Mouse (Mus musculus): ENCODE measurements around the gene 6430571L13Rik. TPM values are rescaled to one million over a fixed set of nuclear protein-coding genes. Genes with fewer than 3 reads are reported as not detected.
"Not testable (repeated sequence)": the region's sequence is repeated elsewhere in the genome, so short reads cannot be mapped to it uniquely, and the experiment has no call there.

6430571L13Rik gene
- total RNA-seq (2021), result 1 to 10 TPM in 1 of 2 experiments, under 1 TPM in 1; 0.69 to 1.9 TPM
- polyA plus RNA-seq (2012; rRNA removed), result 1.3 and 1.4 TPM in 2 replicates
- long read RNA-seq, partial matches to known transcripts, result 0 of 1 reads
- long read RNA-seq, other reads (novel, unspliced or antisense), result 0 of 1 reads

DNA sequence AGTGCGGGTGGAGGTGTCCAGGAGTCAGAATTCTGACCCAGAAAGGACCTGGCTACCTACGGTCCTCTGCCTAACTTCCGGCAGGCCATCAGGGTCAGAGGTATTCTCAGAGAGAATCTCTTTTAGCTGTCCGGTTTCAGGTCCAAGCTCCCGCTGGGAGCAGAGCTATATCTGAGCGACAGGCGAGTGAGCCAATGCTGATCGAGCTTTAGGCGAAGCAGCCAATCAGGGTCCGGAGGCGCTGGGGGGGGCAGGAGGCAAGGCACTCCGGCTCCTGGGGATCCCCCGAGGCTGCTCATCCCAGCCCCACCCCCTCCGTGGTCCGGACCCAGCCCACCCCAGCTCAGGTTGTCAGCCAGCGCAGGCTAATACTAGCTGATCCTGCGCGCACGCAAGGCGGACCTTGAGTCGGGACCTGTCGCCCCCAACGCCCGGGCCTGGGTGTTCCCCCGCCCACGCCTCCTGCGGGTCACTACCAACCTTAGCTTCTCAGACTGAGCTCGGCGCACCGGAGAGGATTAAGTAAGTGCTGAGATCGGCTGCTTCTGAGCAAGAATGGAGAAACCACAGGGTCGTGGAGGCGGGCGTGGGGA lies at the start of gene 6430571L13Rik:
6430571L13Rik (plus strand) TSS at position 336 of the 593 bp plus-strand sequence.
- DNase-seq, result peak; percentile 97

DNA sequence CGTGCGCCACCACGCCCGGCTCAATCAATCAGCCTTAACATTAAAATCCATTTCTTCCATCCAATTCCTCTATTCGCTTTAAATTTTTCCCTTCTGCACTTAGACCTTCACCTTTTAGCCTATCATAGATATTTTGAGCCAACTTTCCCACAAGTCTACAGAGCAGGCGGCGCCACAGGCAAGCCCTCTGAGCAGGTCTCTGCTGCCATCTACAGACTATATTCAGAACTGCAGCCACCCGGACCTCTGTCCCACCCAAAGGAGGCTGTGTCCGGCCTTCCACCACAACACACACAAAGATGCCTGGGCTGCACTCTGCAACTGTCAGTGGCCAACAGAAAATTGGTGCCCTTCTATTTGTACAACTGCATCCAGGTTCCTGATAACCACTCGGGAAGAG lies 49.5 kb upstream of the 6430571L13Rik start:
- peak; percentile 88 for DNase-seq

DNA sequence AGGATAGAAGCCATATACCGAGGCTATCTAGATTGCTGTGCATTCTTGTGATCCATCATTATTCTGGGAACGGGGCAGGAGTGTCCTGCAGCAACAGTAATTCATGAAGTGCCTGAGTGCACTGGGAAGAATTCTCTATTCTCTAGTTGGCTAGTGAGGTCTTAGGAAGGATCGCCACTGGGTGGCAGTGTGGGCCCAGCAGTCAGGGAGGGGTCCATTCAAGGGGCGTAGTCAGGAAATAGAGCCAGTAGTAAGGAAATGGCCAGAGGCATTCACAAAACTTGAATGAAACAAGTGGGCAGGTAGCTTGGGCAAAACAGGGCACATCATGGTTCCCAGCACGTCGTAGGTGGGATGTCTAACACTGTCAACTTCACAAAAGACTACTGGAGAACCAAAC lies 46.2 kb upstream of the 6430571L13Rik start:
- DNase-seq, result peak; percentile 83

DNA sequence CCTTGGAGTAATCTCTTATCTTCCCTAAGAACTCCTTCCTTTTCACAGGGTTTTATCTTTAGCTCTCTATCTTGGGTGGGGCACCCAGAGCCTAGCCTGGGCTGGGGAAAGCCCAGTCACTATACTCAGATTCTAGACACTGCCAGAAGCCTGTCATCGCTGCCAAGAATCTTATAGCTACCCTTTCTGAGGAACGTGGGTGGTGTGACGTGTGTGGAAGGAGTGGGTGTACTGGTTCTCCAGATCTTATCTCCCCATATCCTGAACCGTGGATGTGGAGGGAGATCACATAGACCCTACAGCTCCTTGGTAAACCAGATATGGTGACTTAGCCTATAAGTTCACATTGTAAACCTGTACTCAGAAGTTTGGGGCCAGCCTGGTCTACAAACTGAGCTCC lies 44.8 kb upstream of the 6430571L13Rik start:
- no peak for DNase-seq

DNA sequence AAGGTAGTCTGAATTCAATTTTAAA lies 44.6 kb upstream of the 6430571L13Rik start, which contains the start of gene Cish:
Cish (plus strand) TSS at position 11 of the 25 bp plus-strand sequence.
- no peak for DNase-seq

DNA sequence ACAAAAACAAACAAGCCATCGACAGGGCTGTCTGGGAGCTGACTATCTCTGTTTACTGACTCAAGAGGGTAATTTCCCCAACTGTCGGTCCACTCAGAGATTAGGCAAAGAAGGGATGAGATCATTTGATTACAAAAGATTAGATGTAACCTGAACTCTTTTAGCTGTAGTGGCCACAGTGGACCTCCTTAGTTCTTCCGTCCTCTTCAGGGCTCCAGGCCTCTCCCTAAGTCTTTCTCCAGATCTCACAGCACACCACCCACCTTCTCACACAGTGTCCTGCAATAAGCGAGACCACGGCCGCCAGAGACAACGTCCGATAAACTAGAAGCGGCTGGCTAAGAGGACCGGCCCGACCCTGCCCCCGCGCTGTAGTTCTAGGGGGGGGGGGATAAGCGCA lies 44.4 kb upstream of the 6430571L13Rik start:
- DNase-seq, result no peak

DNA sequence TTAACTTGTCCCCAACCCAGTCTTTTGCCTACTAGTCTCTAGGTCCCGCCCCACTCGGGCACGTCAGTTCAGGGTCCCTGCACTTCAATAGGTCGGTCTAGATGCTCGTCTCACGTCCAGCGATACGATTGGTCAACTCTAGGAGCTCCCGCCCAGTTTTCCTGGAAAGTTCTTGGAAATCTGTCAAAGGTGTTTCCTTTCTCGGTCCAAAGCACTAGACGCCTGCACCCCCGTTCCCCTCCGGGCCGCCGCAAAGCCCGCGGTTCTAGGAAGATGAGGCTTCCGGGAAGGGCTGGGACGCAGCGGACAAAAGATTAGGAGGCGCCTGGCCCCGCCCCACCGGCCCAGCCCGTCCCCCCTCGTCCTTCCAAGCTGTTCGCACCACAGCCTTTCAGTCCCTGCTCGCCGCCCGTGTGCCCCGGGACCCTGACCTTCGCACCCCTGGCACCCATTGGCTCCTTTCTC lies 43.9 kb upstream of the 6430571L13Rik start:
- peak; percentile 97 for DNase-seq

DNA sequence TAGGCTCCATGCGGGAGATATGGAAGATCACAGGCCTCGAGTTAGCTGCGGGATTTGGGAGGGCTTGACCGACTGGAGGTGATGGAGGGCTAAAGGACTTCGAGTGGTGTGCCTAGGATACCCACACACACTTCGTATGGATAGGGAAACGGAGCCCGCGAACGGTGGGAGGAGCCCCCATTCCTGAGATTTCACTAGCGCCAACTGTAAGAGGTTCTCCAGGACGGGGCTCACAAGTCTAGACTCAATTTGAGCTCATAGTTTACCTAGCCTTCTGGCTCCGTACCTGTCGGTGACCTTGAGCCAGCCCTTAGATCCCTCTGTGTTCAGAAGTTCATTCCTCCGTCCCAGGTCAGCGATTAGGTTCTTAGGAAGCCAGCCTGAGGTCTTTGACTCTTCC lies 43.3 kb upstream of the 6430571L13Rik start:
- DNase-seq, result no peak

DNA sequence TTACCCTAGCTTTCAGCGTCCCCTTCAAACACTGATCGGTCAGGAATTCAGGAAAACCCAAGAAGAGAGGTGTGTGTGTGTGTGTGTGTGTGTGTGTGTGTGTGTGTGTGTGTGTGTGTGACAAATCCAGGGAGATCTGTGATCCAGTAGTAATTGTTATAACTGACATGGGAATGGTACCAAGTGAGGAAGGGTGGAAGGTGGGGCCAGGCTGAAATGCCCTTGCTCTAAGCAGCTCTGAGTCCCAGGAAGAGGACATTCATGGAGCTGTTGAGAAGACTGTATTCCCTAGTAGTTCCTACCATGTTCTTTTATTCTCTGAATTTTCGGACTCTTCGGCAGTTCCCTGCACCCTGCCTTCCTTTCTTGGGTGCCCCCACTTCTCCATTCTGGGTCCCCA lies 42.7 kb upstream of the 6430571L13Rik start:
- DNase-seq, result no peak

DNA sequence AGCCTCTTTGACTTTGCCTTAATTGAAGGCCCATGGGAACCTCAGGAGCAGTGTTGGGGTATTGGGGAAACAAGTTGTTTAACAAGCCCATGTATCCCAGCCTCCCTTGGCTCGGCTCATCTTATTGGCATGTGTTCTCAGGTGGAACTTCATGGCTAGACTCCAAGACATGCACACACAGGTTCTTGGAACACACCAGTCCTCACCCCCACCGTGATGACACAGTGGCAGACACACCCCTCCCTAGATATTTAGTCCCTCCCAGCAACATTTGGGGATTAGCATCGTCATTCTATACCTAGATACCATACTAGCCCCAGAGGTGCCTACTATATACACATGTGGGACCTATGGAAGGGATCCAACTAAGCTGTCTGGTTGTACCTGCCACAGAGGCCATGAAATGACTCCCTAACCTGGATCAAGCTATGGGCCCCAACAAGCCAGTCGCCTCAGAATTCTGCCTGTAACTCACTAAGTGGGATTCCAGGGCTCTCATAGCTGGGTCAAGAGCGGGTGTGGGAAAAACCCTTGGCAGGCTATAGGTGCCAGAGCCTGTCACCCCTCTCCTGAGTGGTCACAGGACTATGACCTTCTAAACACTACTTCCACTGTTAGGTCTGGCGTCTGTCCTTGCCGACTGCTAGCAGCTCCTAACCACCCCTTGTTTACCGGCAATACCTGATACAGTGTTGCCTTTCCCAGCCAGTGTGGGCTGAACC lies 42.2 kb upstream of the 6430571L13Rik start:
- no peak for DNase-seq

DNA sequence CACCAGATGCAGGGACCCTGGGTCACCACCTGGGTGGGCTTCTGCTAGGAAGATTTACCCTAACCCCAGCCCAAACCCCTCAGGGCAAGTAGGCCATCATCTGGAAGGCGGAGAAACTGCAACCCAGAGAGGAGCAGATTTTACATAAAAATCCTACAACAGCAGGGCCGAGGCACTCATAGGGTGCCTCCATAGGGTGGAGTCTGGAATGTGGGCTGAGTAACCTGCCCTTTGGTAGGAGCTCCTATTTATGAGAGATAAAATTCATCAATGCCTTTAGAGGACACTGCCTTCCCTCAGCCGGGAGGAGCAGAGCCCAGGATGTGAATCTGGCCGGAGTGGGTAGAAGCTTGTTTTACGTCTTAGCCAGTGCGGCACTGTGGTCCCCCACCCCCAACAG lies 41.5 kb upstream of the 6430571L13Rik start:
- DNase-seq, result no peak

DNA sequence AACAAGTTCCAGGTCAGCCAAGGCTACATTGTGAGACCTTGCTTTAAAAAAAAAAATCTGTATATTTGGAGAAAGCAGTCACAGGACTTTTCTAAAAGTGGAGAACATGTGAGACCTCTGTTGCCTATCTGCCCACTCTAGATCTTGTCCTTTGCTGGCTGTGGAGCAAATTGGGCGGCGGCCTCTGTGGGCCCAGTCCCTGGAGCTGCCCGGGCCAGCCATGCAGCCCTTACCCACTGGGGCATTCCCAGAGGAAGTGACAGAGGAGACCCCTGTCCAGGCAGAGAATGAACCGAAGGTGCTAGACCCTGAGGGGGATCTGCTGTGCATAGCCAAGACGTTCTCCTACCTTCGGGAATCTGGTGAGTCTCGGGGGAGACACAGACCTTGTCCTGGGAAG lies 40.6 kb upstream of the 6430571L13Rik start:
- no peak for DNase-seq

DNA sequence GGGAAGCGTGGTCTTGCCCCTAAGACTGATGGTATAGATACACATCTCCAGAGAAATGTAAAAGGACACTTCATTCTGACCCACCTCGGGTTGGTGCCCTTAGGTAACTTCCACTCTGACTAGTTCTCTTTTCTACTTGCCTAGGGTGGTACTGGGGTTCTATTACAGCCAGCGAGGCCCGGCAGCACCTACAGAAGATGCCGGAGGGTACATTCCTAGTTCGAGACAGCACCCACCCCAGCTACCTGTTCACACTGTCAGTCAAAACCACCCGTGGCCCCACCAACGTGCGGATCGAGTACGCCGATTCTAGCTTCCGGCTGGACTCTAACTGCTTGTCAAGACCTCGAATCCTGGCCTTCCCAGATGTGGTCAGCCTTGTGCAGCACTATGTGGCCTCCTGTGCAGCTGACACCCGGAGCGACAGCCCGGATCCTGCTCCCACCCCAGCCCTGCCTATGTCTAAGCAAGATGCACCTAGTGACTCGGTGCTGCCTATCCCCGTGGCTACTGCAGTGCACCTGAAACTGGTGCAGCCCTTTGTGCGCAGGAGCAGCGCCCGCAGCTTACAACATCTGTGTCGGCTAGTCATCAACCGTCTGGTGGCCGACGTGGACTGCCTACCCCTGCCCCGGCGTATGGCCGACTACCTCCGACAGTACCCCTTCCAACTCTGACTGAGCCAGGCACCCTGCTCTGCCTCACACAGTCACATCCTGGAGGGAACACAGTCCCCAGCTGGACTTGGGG lies 40.0 kb upstream of the 6430571L13Rik start:
- no peak for DNase-seq

DNA sequence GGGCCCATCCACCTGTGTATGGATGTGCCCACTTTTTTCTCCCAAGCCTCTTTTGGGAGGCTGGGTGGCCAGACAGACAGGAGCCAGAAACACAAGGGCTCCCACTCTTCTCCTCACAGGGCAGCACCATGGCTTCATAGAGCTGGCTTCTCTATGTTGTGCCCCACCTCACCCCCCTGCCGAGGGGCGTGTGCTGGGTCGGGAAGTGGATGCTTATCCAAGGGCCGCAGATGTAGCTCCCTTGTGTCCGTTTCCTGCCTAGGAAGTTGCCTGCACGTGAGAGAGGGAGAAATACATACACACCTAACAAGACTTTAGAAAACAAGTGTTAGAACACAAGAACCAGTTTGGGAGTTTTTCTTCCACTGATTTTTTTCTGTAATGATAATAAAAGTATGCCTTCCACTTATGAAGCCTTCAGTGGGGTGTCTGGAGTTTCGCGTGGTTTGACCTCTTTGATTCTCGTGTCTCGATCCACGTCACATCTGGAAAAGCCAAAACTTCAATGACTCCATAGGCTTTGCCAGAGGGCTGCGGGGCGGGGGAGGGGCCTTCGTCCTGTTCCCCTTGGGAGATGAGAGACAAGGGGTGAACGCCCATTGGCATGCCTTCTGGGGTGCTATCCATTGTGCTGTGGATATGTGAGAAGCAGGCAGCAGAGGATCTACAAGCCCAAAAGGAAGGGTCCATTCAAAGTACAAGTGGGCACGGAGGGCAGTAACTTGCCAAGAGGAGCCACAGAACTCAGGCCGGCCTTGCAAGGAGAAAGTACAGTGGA lies 38.7 kb upstream of the 6430571L13Rik start:
- no peak for DNase-seq

DNA sequence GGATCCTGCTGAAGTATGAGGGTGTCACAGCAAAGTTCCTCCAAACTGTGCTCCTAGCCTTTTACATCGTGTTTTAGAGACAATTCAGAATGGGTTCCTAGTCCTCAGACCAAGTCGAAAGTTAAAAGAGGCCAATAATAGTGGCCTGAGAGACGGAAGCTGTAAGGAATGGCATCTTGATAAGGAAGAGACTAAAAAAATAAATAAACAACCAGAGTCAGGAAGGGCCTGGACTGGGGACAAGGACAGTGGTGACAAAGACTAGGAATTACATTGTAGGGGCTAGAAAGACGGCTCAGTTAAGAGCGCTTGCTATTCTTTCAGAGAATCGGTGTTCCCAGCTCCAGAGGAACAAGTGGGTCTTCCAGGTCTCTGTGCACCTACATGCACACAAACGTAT lies 37.8 kb upstream of the 6430571L13Rik start:
- DNase-seq, result no peak

DNA sequence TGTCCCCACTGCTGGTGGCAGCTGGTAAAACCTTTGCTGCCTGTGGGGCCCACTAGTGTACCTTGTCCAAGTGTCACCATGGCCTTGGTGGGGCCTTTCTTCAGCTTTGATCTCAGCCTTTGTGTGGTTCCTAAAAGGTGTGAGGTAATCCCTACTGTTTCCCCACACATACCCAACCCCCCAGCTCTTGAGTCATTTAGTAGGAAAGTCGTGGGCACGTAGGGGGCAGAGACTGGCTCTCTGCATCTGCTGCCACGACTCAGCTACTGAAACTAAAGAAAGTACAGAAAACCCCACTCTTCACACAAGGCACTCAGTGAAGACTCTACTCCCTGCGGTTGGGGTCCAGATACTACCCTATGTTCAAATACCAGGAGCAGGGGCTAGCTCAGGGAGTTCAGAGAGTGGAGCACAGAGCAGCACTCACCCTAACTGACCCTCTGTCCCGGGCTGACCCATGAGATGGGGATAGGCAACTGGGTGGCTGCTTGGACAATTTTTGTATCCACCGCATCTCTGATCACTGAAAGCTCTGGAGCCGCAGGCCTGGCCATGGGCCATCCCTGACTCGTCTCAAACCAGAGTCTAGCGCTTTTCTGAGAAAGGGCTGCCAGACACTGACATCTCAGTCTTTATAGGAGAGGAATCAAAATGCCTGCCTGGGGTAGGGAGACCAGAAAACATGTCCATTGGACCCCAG lies 37.1 kb upstream of the 6430571L13Rik start:
- DNase-seq, result no peak

DNA sequence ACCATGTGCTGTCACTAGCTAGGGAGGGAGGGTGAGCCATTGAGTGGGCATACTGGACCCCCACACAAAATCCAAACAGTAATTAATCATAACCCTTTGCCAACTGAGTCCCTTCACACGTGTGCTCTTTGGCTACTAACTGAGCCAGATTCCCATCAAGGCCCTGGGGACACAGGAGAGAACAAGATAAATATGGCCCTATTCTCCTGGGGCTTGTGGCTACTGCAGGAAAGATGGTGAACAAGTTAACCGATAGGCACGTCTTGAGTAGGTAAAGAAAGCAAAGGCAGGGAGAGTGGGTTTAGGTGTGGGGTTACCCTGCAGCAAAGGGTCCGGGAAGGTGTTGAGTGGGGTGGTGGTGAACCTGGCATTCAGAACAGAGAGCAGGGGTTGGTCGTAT lies 36.5 kb upstream of the 6430571L13Rik start:
- DNase-seq, result no peak

DNA sequence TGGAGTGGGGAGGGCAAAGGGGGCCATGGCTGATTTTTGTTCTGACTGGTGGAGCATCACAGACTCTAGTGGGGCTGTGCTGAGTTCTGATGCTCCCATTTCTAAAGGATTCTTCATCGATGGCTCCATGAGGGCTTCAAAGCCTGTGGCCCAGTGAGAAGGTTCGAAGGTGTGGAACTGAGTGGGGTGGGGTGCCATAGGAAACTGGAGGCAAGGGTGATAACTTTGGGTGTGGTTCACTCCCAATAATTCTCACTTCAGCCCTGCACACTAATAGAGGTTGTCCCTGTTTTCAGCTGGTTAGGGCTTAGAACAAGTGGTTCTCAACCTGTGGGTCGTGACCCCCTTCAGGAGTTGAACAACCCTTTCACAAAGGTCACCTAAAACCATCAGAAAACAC lies 36.0 kb upstream of the 6430571L13Rik start:
- DNase-seq, result no peak

DNA sequence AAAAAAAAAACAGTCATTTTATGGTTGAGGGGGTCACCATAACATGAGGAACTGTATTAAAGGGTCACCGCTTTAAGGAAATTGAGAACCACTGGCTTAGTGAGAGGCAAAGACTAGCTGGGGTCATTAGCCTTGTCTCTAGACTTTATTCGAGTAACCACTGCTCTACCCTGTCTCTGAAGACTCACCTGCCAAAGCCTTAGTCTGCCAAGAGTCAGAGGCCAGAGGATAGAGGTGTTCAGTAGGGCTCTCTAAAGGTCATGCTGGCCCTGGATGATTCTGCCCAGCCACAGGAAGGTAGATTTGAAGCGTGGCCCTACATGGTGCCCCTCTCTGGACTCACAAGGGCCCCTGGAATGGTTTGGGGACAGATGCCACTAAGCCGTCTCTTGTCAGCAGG lies 35.4 kb upstream of the 6430571L13Rik start:
- no peak for DNase-seq

DNA sequence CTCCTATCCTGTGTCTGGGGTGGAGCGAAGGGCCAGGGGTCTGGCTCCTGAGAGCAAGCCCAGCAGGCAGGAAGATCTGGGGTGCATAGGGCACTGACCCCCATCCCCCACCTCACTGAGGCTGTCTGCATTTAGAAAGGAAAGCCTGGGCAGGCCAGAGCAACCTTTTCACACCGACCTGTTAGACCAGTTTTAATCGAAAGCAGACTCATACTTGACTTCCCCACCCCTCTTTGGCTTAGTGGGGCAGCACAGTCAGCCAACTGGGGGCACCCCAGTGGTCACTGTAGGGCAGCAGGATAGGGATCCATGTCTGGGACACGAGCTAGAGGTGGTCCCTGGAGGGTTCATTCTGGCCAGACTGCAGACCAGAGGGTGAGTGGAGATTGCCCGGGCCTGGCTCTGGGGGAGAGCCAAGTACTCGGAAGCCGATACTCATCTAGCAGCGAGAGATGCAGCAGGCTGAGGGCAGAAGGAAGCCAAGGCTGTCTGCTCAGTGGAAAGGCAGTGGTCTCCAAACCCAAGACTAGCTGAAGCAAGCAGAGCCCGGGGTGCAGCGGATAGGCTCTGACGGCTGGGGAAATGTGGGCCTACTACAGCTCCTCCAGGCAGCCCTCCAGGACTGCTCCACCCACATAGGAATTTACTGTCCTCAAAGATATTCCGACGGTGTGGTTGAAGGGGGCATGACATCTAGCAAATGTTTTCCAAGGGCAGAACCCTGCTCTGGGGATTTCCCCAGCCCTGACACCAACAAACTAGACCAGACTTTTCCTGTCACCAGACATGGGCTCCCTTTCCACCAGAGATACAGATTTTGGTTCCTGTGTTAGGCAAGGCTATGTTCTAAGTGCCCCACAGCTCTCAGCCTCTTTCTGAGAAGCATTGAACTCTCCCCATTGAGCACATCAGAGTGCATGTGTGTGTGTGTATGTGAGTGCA lies 34.5 kb upstream of the 6430571L13Rik start:
- DNase-seq, result no peak

DNA sequence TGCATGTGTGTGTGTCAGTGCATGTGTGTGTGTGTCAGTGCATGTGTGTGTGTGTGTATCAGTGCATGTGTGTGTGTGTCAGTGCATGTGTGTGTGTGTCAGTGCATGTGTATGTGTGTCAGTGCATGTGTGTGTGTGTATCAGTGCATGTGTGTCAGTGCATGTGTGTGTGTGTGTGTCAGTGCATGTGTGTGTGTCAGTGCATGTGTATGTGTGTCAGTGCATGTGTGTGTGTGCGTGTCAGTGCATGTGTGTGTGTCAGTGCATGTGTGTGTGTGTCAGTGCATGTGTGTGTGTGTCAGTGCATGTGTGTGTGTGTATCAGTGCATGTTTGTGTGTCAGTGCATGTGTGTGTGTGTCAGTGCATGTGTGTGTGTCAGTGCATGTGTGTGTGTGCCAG lies 33.7 kb upstream of the 6430571L13Rik start:
- DNase-seq, result not testable (repeated sequence)
